Mouse (Mus musculus) c-Kit-negative CD71-positive TER-119-positive erythroid progenitor cells, embryonic 14.5 days (primary cell): ENCODE results near the gene Elmsan1.

Experiments used
- DNase-seq: peaks from one replicate; pipeline ENCODE4 v3.0.0-alpha.2; 2013; ENCODE audit warnings: low read depth, low spot score

Elmsan1 gene

GRCm38 (mm10) chr12:84100071-84100470 lies 118.6 kb downstream of the Elmsan1 start:
- DNase-seq = no peak

GRCm38 (mm10) chr12:84099605-84100004 lies 119.1 kb downstream of the Elmsan1 start:
- no peak for DNase-seq
